Mouse (Mus musculus) intestine, postnatal 0 days (tissue): ENCODE measurements at regions not wholly inside any gene's neighbourhood (a gene's known extent, or its start where the extent isn't known, plus 50 kb on each side); places are given as distances from the start of the nearest gene placed in this dataset.
"Not testable (repeated sequence)": the region's sequence is repeated elsewhere in the genome, so short reads cannot be mapped to it uniquely, and the experiment has no call there.

Source experiments
- ATAC-seq: fragments of 200-750 bp; cut with Nextera tagmentation; 2 replicates; pipeline ENCODE4 v1.8.0; 2017; ENCODE audit warnings: mild to moderate bottlenecking, moderate TSS enrichment, moderate library complexity
- H3K27ac ChIP-seq: fragments of 300-500 bp; sonication (generic); 2 replicates; pipeline ENCODE4 v1.5.1; 2014; ENCODE audit warnings: mild to moderate bottlenecking, low read depth, low read length, moderate library complexity
- H3K27me3 ChIP-seq: fragments of 300-500 bp; sonication (generic); replicated peaks from 2 replicates; pipeline ENCODE4 v1.6.1; 2014; ENCODE audit warnings: low read length, mixed read lengths; ENCODE audit not compliant: control insufficient read depth, insufficient read depth
- H3K36me3 ChIP-seq: fragments of 300-500 bp; sonication (generic); 2 replicates; pipeline ENCODE4 v1.6.1; 2014; ENCODE audit warnings: mild to moderate bottlenecking, moderate library complexity; ENCODE audit not compliant: control insufficient read depth, insufficient read depth
- H3K4me1 ChIP-seq: fragments of 300-500 bp; sonication (generic); replicated peaks from 2 replicates; pipeline ENCODE4 v1.6.1; 2014; ENCODE audit warnings: antibody characterized with exemption, low read length, mixed read lengths; ENCODE audit not compliant: control insufficient read depth, insufficient read depth
- H3K4me2 ChIP-seq: fragments of 300-500 bp; sonication (generic); replicated peaks from 2 replicates; pipeline ENCODE4 v1.6.1; 2014; ENCODE audit warnings: low read depth, mild to moderate bottlenecking, moderate library complexity
- H3K4me3 ChIP-seq: fragments of 300-500 bp; sonication (generic); 2 replicates; pipeline ENCODE4 v1.5.1; 2014; ENCODE audit warnings: low read depth, low read length
- H3K9ac ChIP-seq: fragments of 300-500 bp; sonication (generic); 2 replicates; pipeline ENCODE4 v1.6.1; 2014; ENCODE audit warnings: mild to moderate bottlenecking, low read depth, low read length
- H3K9me3 ChIP-seq: fragments of 300-500 bp; sonication (generic); 2 replicates; pipeline ENCODE4 v1.6.1; 2016; ENCODE audit warnings: mixed run types; ENCODE audit not compliant: control insufficient read depth
- CTCF ChIP-seq: sonication (generic); IDR thresholded peaks from 2 replicates; pipeline ENCODE4 v1.5.1; 2016; ENCODE audit warnings: low read depth, mild to moderate bottlenecking, control low read depth, antibody characterized with exemption, moderate library complexity
- WGBS: fragments of 180-500 bp; shearing (Covaris S2); extraction: QIAGEN DNeasy Blood & Tissue Kit; methylation state at CpG from one replicate; pipeline ENCODE4 v1.1.7; 2014; 5-methylcytosine and 5-hydroxymethylcytosine counted together

DNA sequence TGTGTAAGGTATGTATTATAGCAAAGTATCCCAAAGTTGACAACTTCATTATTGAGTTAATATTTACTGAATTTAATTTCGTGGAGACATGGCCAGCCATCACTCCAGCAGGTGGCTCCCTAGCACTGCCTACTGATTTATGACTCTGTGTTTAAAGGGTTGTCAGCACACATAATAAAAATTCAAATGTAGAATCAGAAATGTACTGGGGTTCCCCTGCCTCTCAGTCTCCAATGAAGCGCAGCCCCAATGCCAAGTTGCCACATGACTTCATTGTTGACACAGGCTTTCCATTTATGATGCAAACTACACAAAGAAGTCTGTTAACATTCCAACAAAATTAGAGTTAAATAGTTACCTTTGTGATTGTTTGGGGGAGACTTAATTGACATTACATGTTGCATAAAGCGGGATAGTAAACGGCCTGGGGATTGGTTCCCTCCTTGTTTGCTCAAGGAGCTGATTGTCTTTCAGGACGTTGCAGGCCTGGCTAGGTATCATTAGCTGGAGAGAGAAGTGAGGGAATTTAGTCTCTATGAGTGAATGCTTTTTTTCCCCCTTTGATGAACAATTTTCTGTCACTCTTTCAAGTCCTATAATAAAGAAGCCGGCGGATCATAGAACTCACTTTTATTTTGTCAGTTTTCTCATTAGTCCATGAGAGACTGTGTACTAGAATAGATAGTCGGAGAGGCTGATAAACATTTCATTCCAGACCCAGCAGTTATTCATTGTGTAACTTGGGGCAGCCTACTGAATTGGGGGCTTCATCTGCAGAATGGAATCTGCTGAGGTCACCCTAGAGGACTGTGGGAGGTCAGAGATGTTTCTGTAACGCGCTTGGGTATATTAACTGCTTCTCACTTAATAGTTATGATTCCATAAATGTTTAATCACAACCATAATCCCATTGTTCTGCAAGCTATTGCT, 287.9 kb downstream of the Kif2b start:
- ATAC-seq = no peak
- Histone ChIP-seq H3K36me3 (no peaks in the 10 kb centered on the region), H3K9me3 (no peaks in the 10 kb centered on the region), H3K4me3 (no peak overlapping the region), H3K4me2 (no peak overlapping the region), H3K9ac (no peak overlapping the region), H3K4me1 (no peaks in the 10 kb centered on the region), H3K27ac (no peak overlapping the region), H3K27me3 (no peaks in the 10 kb centered on the region)
- peak; percentile 63 for TF ChIP-seq CTCF
- WGBS = 35% methylated on average over 10 of the region's 10 CpGs

DNA sequence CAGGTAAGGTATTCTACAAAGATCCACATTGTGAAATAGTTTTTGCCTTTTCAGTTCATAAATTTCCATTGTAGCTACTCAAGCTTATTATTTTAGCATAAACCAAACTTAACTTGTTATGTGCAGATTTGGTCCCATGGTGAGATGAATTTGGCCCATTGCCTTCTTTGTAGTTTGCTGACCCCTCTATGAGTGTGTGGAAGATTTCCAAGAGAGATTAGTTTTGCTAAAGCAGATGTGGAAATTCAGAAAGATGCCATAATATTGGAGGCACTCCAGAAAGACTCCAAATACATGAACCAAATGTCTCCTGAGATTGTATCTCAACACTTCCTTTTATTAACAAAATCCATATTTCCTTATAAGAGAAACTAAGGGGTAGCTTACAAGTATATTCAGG, 291.0 kb downstream of the Kif2b start:
- Histone ChIP-seq H3K36me3 (no peaks in the 10 kb centered on the region), H3K27me3 (no peaks in the 10 kb centered on the region), H3K27ac (no peak overlapping the region), H3K4me2 (no peak overlapping the region), H3K9ac (no peak overlapping the region), H3K4me1 (no peaks in the 10 kb centered on the region), H3K9me3 (no peaks in the 10 kb centered on the region), H3K4me3 (no peak overlapping the region)
- no peak for ATAC-seq
- TF ChIP-seq CTCF = no peak

DNA sequence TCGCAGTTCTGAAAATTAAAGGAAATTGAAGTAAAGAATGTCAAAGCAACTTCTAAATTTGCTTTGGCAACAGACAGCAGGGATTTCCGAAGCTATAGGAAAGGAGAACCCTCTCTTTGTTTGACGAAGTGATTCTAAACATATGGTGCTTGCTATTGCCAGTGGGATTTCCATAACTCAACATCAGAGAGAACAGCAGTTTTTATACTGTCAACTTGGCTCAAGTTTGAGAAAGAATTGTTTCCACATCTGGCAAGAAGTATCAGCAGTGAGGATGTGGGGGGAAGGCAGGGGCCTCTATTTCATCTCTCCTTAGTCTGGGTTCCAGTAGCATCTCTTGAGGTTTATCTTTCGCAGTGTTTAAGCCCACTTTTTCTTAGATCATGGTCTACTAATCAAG, 315.1 kb downstream of the Kif2b start:
- Histone ChIP-seq H3K4me2 (no peak overlapping the region), H3K27ac (no peak overlapping the region), H3K36me3 (no peaks in the 10 kb centered on the region), H3K27me3 (no peaks in the 10 kb centered on the region), H3K9me3 (no peaks in the 10 kb centered on the region), H3K4me1 (no peaks in the 10 kb centered on the region), H3K4me3 (no peak overlapping the region), H3K9ac (no peak overlapping the region)
- TF ChIP-seq CTCF = no peak
- WGBS = 45% methylated on average over 4 of the region's 4 CpGs
- no peak for ATAC-seq

DNA sequence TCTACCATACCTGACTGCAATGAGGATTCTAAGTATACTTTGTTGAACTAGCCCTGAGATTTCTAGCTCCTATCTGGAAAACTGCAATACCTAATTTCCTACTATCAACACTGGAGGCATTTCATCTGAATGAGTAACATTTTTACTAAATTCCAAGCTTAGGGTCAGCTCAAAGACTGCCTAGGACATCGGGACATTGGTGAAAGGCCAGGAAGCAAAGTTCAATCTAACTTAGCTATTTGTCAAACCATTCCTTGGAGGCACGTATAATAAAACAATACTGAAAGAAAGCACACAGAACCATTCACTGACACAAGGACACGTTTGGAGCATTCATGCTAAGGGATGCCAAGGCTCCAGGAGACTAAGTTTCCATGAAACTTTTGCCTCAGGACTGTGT, 335.3 kb downstream of the Kif2b start:
- H3K36me3 ChIP-seq, ATAC-seq, H3K4me1 ChIP-seq, H3K27me3 ChIP-seq, H3K27ac ChIP-seq, H3K9ac ChIP-seq, H3K4me2 ChIP-seq, H3K4me3 ChIP-seq, H3K9me3 ChIP-seq: not testable (repeated sequence)
- 75% methylated on average over 3 of the region's 3 CpGs for WGBS

DNA sequence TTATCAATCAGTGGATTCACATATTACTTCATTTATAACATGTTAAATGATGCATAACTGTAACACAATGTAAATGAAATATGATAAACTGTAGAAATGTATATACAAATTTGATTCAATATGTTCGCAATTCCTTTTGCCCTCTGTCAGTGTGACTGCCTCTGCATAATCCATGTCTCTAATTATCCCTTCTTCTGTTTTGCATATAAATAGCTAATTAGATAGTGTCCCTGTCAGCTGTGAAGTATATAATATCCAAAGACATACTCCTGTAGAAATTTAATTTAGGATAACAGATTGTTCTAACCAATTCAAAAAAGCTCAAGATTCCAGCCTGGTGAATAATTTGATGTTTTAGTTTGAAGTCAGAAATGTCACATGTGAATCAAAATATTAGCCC, 361.2 kb downstream of the Kif2b start:
- Histone ChIP-seq H3K27me3 (no peaks in the 10 kb centered on the region), H3K9ac (no peak overlapping the region), H3K4me3 (no peak overlapping the region), H3K36me3 (no peaks in the 10 kb centered on the region), H3K4me2 (no peak overlapping the region), H3K27ac (no peak overlapping the region), H3K4me1 (no peaks in the 10 kb centered on the region), H3K9me3 (no peaks in the 10 kb centered on the region)
- WGBS = 84% methylated on average over 1 of the region's 1 CpGs
- ATAC-seq = no peak
- TF ChIP-seq CTCF = no peak

DNA sequence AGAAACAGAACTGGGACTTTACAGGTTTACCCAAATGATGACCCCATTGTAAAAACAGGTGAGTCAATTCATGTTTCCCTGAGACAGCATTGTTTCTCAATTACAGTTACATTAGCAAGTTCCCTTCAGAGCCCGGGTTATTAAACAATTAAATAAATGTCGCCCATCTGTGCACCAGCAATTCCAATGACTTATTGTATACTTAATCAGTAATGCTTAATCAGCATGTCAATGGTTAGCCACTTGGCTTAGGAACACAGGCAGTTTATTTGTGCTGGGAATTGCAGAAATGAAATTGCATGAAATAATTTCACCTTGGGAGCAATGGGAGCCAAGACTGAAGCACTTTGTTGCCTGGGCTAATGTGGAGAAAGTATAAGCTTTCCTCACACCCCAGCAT, 364.3 kb downstream of the Kif2b start:
- Histone ChIP-seq H3K27ac (no peak overlapping the region), H3K9me3 (no peaks in the 10 kb centered on the region), H3K9ac (no peak overlapping the region), H3K4me3 (no peak overlapping the region), H3K36me3 (no peaks in the 10 kb centered on the region), H3K4me1 (no peaks in the 10 kb centered on the region), H3K4me2 (no peak overlapping the region), H3K27me3 (no peaks in the 10 kb centered on the region)
- WGBS = 68% methylated on average over 2 of the region's 2 CpGs
- no peak for TF ChIP-seq CTCF
- ATAC-seq = no peak
